Mouse (Mus musculus) granulocyte monocyte progenitor cell, adult 5-6 weeks (primary cell): ENCODE data around the gene Adprhl1. TPM values are rescaled to one million over a fixed set of nuclear protein-coding genes. Genes with fewer than 3 reads are reported as not detected.

Experiments
- ATAC-seq: replicated peaks from 2 replicates; pipeline ENCODE4 v1.8.0; 2016; ENCODE audit warnings: mild to moderate bottlenecking, moderate TSS enrichment, inconsistent platforms; ENCODE audit not compliant: poor library complexity, severe bottlenecking
- total RNA-seq, 2 experiments: library from RNA; stranded (forward) in 1 of 2; stranded (reverse) in 1 of 2; fragments of 200-712, 200-1000 nt in 1 of 2; fragments of >200 nt in 1 of 2; fragmentation: Nextera tagmentation in 1 of 2; gene quantifications; 2 replicates each; pipeline ENCODE4 v1.2.3; 2014 to 2017

Gene Adprhl1
- total RNA-seq, 2 experiments from 2014 or later, result not detected

DNA sequence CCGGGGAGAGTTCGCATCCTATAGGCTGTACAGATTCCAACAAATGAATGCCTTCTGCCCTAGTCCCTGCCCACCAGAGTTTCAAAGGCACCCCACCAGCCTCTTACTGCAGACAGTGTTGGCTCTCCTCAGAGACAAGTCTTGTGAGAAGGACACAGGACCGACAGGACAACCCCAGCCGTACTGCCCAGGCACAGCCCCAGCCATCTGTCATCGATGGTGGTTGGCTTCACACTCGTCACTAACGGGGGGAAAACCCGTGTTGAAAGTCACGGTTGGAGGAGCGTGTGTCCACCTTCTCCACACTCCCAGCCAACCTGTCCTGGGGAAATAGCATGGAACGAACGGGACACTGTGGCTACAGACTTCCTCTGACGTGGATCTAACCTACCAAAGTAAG lies 19.2 kb downstream of the Adprhl1 start:
- no peak for ATAC-seq

- ATAC-seq, result no peak
Observed at GRCm38 (mm10) chr8:13230471-13230870, 23.5 kb downstream of the Adprhl1 start.

GRCm38 (mm10) chr8:13229802-13230201 lies 24.2 kb downstream of the Adprhl1 start:
- no peak for ATAC-seq

DNA sequence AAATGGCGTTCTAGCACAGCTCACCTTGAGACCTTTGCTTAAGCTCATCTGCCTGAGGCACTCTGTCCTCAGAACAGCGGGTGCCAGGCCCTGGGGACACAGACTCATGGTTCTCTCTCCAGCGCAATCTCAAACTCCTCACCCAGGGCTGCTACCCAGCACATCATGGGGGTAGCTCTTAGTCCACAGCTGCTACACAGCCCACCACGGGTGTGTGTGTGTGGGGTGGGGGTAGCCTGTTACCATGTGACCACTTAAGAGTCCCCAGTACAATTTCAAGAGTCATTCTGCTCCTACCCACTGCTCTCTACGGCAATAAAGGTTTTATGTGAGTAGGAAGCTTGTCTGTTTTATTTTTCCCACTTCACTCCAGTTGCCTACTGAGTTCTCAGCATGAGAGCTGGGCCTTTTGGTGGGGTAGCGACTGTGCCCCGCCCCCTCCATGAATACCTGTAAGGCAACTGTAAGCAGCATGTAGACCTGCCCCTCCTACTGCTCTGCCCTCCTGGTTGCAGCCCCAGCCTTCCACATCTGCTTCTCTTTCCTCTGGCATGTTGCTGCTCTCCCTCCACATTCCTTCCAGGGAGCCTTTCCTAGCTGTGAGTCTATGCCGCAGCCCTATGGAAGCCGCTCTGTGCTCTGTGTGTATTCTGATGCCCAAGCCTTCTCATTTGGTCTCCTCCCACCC lies 24.9 kb downstream of the Adprhl1 start:
- ATAC-seq, result no peak

DNA sequence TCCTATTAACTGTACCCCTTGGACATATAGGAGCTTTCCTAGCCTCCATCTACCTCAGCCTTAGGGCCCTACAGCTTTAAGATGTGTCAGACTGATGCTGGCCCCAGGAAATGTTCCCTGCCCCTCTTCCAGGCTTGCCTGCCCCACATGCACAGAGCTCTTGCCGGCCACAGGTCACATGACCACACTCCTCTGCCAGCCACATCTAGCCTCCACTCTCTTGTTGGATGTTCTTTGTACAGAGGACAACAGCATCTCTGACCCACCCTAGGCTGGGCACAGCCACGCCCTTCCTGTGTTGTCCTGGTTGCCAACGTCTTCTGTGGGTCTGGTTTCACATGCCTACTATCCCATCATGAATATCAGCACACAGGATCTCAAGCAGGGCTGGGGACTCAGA lies 26.8 kb downstream of the Adprhl1 start:
- no peak for ATAC-seq

DNA sequence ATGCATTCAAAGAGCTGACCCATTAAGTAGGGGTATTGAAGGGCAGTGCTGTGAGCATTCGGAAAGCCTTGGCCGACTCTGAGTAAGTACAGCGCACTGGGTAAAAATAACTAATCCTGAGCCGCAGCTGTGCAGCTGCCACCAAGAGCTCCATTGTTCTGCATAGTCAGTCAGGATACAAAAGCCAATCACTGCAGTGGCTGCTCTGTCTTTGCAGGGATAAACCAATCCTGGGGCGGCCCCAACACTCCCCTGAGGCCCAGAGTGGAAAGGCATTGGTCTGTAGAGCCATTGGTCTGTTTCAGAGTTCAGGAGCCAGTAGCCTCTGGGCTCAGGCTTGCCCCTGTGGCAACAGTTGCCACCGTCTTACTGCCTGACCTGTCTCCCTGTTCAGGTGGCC lies 27.7 kb downstream of the Adprhl1 start:
- no peak for ATAC-seq

DNA sequence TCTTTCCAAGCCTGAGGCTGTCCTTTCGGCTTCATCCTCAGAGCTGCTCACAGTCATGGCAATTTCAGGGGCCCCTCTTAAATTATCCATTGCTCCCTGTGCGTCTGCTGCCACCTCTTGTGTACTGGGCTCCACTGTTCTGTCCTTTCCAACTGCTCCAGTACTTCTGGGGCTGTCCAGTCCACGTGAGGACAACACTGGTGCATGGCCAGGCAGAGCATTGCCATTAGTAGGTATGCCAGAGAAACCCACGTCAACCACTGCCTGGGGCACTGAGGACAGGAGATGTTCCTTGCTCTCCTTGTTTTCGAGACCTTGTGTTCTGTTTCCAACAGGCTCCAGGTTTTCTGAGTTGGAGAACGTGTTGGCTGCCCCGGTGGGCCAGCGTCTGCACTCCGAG lies 29.5 kb downstream of the Adprhl1 start:
- no peak for ATAC-seq

DNA sequence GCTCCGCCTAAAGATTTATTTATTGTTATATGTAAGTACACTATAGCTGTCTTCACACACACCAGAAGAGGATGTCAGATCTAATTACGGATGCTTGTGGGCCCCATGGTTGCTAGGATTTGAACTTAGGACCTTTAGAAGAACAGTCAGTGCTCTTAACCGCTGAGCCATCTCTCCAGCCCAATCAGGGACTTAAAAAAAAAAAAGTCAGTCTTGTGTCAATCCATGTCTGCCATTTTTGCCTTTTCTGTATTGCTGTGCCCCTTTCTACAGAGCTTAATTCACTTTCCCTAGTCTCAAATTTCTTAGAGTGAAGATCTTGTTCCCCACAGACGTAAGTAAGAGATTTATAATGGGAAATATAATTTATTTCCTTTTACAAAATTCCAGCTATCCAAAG lies 35.5 kb downstream of the Adprhl1 start:
- ATAC-seq, result no peak

DNA sequence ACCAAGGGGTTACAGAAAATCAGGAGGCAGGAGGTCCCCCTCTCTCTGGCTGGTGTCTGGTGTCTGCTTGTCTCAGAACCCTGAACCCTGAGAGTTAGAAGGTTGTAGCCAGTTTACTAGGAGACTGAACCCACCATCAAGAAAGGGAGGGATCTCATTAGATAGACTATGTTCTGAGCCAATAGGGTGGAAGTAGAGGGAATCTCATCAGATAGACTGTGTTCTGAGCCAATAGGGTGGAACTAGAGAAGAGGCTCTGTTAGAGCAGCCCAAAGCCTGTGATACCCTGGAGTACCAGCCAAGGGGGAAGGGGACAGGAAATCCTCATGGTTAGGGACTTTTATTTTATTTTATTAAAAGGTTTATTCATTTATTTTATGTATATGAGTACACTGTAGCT lies 36.0 kb downstream of the Adprhl1 start:
- no peak for ATAC-seq

- ATAC-seq, result no peak
Observed at GRCm38 (mm10) chr8:13217093-13217492, 36.9 kb downstream of the Adprhl1 start.

- ATAC-seq, result no peak
Observed at GRCm38 (mm10) chr8:13216386-13216785, 37.6 kb downstream of the Adprhl1 start.

GRCm38 (mm10) chr8:13213479-13214268 lies 40.3 kb downstream of the Adprhl1 start:
- peak; percentile 84 for ATAC-seq

- ATAC-seq, result no peak
Observed at GRCm38 (mm10) chr8:13209770-13210169, 44.2 kb downstream of the Adprhl1 start.

DNA sequence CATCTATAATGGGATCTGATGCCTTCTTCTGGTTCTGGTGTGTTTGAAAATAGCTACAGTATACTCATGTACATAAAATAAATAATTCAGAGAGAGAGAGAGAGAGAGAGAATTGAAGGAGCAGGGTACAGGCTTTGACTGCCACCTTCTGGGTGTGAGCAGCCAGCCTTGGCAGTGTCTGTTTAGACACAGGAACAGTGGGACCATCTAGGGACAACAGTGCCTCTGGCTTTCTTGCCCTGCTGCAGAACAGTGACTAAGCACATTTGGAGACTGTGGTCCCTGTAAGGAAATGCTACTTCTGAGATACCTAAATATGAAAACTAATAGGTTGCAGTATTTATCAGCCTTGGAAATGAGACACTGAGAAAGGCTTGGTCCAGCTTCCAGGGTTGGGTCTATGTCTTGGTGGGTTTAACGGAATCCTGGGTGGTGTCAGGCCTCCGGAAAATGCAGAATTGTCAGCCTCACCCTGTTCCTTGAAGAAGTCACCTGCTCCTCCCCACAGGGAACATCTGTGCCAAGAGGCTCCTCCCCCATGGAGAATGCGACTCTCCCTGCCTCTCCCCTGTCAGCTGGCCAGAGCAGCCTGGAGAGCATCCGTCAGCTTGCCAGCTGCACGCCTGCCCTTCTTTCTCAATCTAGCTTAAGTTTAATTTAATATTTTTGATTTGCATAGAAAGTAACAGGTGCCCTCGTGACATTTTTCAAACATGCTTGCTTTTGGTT lies 45.2 kb downstream of the Adprhl1 start:
- ATAC-seq, result 0 out of 2 replicates have a peak, but pooled peaks have one; percentile 10

- no peak for ATAC-seq
Observed at GRCm38 (mm10) chr8:13206290-13206689, 47.7 kb downstream of the Adprhl1 start.

DNA sequence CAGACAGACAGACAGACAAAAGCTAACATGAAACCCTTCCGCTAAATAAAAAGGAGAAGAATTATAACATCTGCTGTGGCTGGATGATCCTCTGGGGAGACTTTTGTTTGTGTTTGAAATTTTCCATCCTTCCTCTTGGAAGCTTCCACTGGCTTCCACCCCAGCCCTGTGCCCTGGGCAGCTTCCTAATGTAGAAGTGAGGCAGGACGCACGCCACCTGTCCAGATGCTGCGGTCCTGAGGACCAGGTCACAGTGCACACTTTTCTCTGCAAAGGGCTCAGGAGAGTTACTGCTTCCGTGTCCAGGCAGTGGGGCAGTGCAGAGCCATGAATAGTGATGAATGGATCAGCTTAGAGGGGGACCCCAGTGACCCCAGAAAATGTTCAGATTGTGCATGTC lies 48.7 kb downstream of the Adprhl1 start:
- ATAC-seq, result no peak

DNA sequence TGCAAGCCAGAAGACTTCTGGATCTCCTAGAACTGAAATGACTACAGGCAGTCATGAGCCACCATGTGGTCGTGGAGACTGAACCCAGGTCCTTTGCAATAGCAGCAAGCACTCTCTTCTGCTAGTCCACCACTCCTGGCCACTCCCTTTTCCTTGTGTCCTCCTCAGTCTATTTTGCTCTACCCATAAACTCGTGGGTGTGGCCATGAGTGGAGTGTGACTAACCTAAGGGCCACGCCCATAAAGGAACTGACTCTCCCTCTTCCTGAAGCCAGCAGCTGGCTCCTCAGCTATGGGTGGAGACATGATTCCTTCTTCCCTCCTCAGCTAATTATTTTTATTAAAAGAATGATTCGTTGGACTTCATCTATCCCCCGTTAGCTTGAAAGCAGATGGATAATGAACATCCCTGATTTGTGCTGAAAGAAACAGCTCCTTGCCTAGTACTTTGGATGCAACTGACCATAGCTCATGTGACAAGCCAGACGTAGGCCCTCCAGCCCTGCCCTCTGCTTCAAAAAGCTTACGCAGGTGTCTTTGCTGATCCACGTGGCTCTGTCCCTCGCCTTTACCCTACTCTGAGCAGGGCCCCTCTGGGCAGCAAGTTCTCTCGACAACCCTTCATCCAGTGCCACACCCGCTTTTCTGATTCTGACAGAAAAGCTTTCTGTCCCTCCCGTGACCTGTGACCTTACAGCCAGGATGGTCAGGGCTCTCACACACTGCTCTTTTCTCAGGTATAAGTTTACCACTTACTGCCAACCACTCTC lies 49.4 kb downstream of the Adprhl1 start:
- ATAC-seq, result peak; percentile 51

DNA sequence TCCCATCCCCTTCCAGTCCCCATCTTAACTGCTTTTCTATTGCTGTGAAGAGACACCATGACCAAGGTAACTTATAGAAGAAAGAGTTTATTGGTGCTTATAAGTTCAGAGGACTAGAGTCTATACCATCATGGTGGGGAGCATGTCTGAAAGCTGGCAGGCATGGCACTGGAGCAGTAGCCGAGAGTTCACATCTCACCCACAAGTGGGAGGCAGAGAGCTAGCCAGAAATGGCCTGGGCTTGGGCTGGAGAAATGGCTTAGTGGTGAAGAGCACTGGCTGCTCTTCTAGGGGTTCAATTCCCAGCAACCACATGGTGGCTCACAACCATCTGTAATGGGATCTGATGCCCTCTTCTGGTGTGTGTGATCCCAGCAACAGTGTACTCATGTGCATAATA lies 50.5 kb downstream of the Adprhl1 start:
- no peak for ATAC-seq

- ATAC-seq, result no peak
Observed at GRCm38 (mm10) chr8:13202806-13203205, 51.2 kb downstream of the Adprhl1 start.

DNA sequence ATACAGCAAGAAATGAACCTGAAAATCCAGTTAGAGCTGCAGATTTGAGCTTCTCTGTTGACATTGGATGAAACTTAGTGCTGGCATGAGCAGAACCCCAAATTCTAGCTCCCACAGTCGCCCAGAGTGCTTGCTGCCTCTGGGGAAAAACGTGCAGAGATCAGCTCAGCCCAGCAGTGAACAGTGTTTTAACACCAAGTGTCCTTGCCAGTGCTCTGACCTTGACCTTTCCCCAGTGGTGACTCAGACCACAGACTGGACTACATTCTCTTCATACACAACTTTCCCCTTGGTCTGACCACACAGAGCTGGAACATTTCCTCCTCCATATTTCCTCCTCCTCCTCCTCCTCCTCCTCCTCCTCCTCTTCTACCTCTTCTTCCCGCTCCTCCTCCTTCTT lies 51.9 kb downstream of the Adprhl1 start:
- no peak for ATAC-seq

DNA sequence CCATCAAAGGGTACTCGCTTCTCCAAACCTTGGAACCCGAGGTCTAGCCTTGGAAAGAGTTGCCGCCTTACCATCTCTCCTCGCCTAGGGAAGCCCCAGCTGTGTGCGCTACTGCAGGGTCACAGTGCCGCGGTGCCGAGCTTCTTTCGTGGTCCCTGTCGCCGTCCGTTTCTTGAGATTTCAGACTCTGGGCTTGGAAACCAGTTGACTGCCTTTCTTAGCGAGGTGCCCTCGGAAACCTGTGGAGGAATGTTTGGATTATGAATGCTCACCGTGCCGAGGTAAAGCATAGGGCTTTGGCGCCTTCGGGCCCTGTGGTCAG lies 53.0 kb downstream of the Adprhl1 start:
- no peak for ATAC-seq
